Mouse (Mus musculus): ENCODE results near the gene Fbxo3. TPM values are rescaled to one million over a fixed set of nuclear protein-coding genes. Genes with fewer than 3 reads are reported as not detected.
"Not testable (repeated sequence)": the region's sequence is repeated elsewhere in the genome, so short reads cannot be mapped to it uniquely, and the experiment has no call there.

Gene Fbxo3
- polyA plus RNA-seq, 1 experiment from 2014 or later: 35.6 TPM

- 80% methylated on average over 4 of the region's 4 CpGs for whole genome bisulfite sequencing
- no peaks in the 10 kb centered on the region for H3K9me3 ChIP-seq (ENCODE audit: control insufficient read depth)
- ATAC-seq: no peak
- H3K27ac ChIP-seq (ENCODE audit: low read depth, low read length): no peak overlapping the region
- H3K4me2 ChIP-seq (replicated peaks; ENCODE audit: low read depth): no peak overlapping the region
- no peaks in the 10 kb centered on the region for H3K27me3 ChIP-seq (replicated peaks; ENCODE audit: control insufficient read depth, insufficient read depth, low read length)
- no peak overlapping the region for H3K9ac ChIP-seq (ENCODE audit: low read depth, low read length)
- H3K4me3 ChIP-seq (ENCODE audit: low read depth, low read length): no peak overlapping the region
- TF ChIP-seq CTCF (IDR thresholded peaks at IDR 0.05; ENCODE audit: low read depth): no peak
- peaks cover 3% of the 10 kb centered on the region; the same call in 1 of the 2 replicates for H3K36me3 ChIP-seq (ENCODE audit: control insufficient read depth, insufficient read depth)
- H3K4me1 ChIP-seq (replicated peaks; ENCODE audit: control insufficient read depth, insufficient read depth, low read length): peaks cover 3% of the 10 kb centered on the region; the same call in 1 of the 2 replicates
Observed at GRCm38 (mm10) chr2:104110031-104110430, 82.5 kb downstream of the Fbxo3 start.

- ATAC-seq: peak; percentile 71
- WGBS: no CpG with 5 or more reads among the region's 1 CpGs
Observed at GRCm38 (mm10) chr2:104111170-104111797, 83.8 kb downstream of the Fbxo3 start.

More at GRCm38 (mm10) chr2:104111170-104111797, 83.8 kb downstream of the Fbxo3 start:
- H3K4me2 ChIP-seq (replicated peaks; ENCODE audit: low read depth); H3K9ac ChIP-seq (ENCODE audit: low read depth, low read length); H3K36me3 ChIP-seq (ENCODE audit: control insufficient read depth, insufficient read depth); H3K27me3 ChIP-seq (replicated peaks; ENCODE audit: control insufficient read depth, insufficient read depth, low read length); H3K9me3 ChIP-seq (ENCODE audit: control insufficient read depth); H3K4me1 ChIP-seq (replicated peaks; ENCODE audit: control insufficient read depth, insufficient read depth, low read length); H3K27ac ChIP-seq (ENCODE audit: low read depth, low read length); H3K4me3 ChIP-seq (ENCODE audit: low read depth, low read length): not testable (repeated sequence)

Other genes starting within 250 kb of the Fbxo3 start
- gene Caprin1, start 230.1 kb upstream of the Fbxo3 start, polyA plus RNA-seq (2015; fragmentation: Nextera tagmentation; extraction: Ambion mirVana): 91.4 and 103 TPM in 2 replicates
- 11.1 and 12.9 TPM in 2 replicates for gene Lmo2, start 69.7 kb upstream of the Fbxo3 start, polyA plus RNA-seq (2015; fragmentation: Nextera tagmentation; extraction: Ambion mirVana)
- gene 4931422A03Rik, start 640 bp downstream of the Fbxo3 start, polyA plus RNA-seq (2015; fragmentation: Nextera tagmentation; extraction: Ambion mirVana): 0.83 and 0.93 TPM in 2 replicates
- gene Gm10912, start 38.1 kb downstream of the Fbxo3 start, polyA plus RNA-seq (2015; fragmentation: Nextera tagmentation; extraction: Ambion mirVana): not detected in 2 replicates
- not detected in 2 replicates for gene Gm10799, start 40.8 kb downstream of the Fbxo3 start, polyA plus RNA-seq (2015; fragmentation: Nextera tagmentation; extraction: Ambion mirVana)
- 4.3 and 6.3 TPM in 2 replicates for gene Cd59b, start 42.1 kb downstream of the Fbxo3 start, polyA plus RNA-seq (2015; fragmentation: Nextera tagmentation; extraction: Ambion mirVana)
- 71.9 and 82.3 TPM in 2 replicates for gene Cd59a, start 68.1 kb downstream of the Fbxo3 start, polyA plus RNA-seq (2015; fragmentation: Nextera tagmentation; extraction: Ambion mirVana)
- gene A930018P22Rik, start 95.0 kb downstream of the Fbxo3 start, polyA plus RNA-seq (2015; fragmentation: Nextera tagmentation; extraction: Ambion mirVana): 0.48 and 0.88 TPM in 2 replicates